8 mouse cellular contexts compared by ENCODE assay signal in the genomic region with DNA sequence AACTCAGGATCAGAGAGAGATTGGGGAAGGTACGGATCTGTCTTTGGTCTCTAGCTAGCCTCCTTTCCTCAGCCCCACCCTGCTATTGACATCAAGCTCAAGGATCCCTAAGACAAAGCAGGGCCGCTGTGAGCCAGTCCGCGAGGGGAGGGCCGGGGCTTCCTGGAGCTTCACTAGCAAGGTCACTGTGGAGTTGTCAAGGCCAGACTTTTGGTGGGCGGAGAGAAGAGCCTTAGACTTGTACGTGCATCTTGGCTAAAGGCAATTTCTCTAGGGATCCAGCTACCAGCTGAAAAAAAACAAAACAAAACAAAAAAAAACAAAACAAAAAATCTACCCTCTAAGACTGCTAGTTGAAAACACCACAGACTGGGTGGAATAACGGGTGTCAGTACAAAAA. TPM values are rescaled to one million over a fixed set of nuclear protein-coding genes. Genes with fewer than 3 reads are reported as not detected.
DNase-seq lines count a peak whose midpoint lies in the region; ATAC-seq and TF ChIP-seq lines count a peak whose summit lies in the region.
"Had no signal": no experiment of that assay in that cellular context is flagged by ENCODE, and none has a peak within 500 bp of the region (broad histone marks: within the 10 kb centered on the region; RNA-seq: fewer than 3 reads in every experiment).

No protein-coding gene starts in this region.

- no peak overlapping the region for H3K4me3 ChIP-seq in cortical plate, adult 2 months (ENCODE audit: insufficient read depth, low read length)
- H3K4me3 ChIP-seq in neural tube, embryonic 14.5 days (ENCODE audit: low read depth, low read length), result no peak overlapping the region

- 0 out of 2 replicates have a peak overlapping the region, but pooled peaks have one; percentile 13 for H3K27ac ChIP-seq in cortical plate, adult 2 months (ENCODE audit: insufficient read depth, low read length)
- H3K27ac ChIP-seq in neural tube, embryonic 14.5 days (ENCODE audit: low read depth, low read length), result no peak overlapping the region

- DNase-seq in adrenal gland, adult (ENCODE audit: inconsistent age in 2 of 2, low spot score in 1 of 2), result peak; percentile 86 to 89
- DNase-seq in heart, postnatal 10 days, result peak; percentile 40 to 42
- DNase-seq in kidney, postnatal 25 days, result peak; percentile 63 to 83
- no peak for DNase-seq in spleen, postnatal 14 days (ENCODE audit: low spot score in 2 of 2)

- no peak for ATAC-seq in neural tube, embryonic 14.5 days (ENCODE audit: low read depth)
- no peak for ATAC-seq in granulocyte monocyte progenitor cell, adult 5-6 weeks (replicated peaks; ENCODE audit: poor library complexity, severe bottlenecking)

- H3K9ac ChIP-seq in neural tube, embryonic 14.5 days (replicated peaks; ENCODE audit: low read depth, low read length), result no peak overlapping the region

- H3K4me1 ChIP-seq in cortical plate, adult 2 months (ENCODE audit: control insufficient read depth, insufficient read depth, low read length), result no peaks in the 10 kb centered on the region
- H3K4me1 ChIP-seq in neural tube, embryonic 14.5 days (ENCODE audit: control insufficient read depth, insufficient read depth, low read length), result no peaks in the 10 kb centered on the region

- peak overlapping the region; percentile 53; the same call in 1 of the 2 replicates for H3K4me2 ChIP-seq in neural tube, embryonic 14.5 days (ENCODE audit: low read depth, low read length)

- TF ChIP-seq CTCF in cortical plate, adult 2 months (IDR thresholded peaks at IDR 0.05; ENCODE audit: extremely low read depth, insufficient read depth, low read length), result no peak

- WGBS in neural tube, embryonic 14.5 days, result 2% methylated on average over 8 of the region's 8 CpGs

- intact Hi-C loops in heart, postnatal 10 days (cut with DNase I), result no loop called here

- H3K9me3 ChIP-seq in neural tube, embryonic 14.5 days (ENCODE audit: control insufficient read depth, low read length), result no peaks in the 10 kb centered on the region

- peaks cover 36% of the 10 kb centered on the region for H3K27me3 ChIP-seq in neural tube, embryonic 14.5 days (ENCODE audit: control insufficient read depth, insufficient read depth, low read length)

- no peaks in the 10 kb centered on the region for H3K36me3 ChIP-seq in neural tube, embryonic 14.5 days (ENCODE audit: control insufficient read depth, insufficient read depth, low read length)

- TF ChIP-seq POLR2A in cortical plate, adult 2 months (IDR thresholded peaks at IDR 0.05; ENCODE audit: extremely low read depth, insufficient read depth, low read length), result no peak

RNA-seq across cellular contexts. Expression of a gene that starts 1.6 kb away (rescaled TPM):
- 13.1 and 16.1 TPM in 2 replicates for polyA plus RNA-seq in cortical plate, adult 2 months (2012; rRNA removed)
- 10 to 100 TPM; 17.0 to 19.3 TPM for total RNA-seq in heart, postnatal 10 days (2021)
- polyA plus RNA-seq in neural tube, embryonic 14.5 days (2014; fragmentation: Nextera tagmentation; extraction: Ambion mirVana), result 1.8 and 3.3 TPM in 2 replicates
- 3.4 and 9.3 TPM in 2 replicates for total RNA-seq in granulocyte monocyte progenitor cell, adult 5-6 weeks (2014; fragmentation: Nextera tagmentation)
- 1.8 and 6.2 TPM in 2 replicates for total RNA-seq in granulocyte monocyte progenitor cell, adult 5-6 weeks (2017)
- polyA plus RNA-seq: erythroblast, embryonic 14.5 days had no signal

Comparison
In these comparisons a context has a peak if more than half of its experiments do, and no peak if none do; other contexts are left out.
1. DNase-seq: peak in adrenal gland, adult (2 of 2), heart, postnatal 10 days (2 of 2) and kidney, postnatal 25 days (2 of 2); none in spleen, postnatal 14 days (0 of 2).